Mouse (Mus musculus): ENCODE results near the gene Arsb. TPM values are rescaled to one million over a fixed set of nuclear protein-coding genes. Genes with fewer than 3 reads are reported as not detected.

Gene Arsb
- total RNA-seq (2021) = 10 to 100 TPM; 80.1 to 80.7 TPM
- long read RNA-seq, experiment 1, full-length matches to known transcripts = 108 of 140 reads
- long read RNA-seq, experiment 1, partial matches to known transcripts = 12 of 140 reads
- long read RNA-seq, experiment 1, other reads (novel, unspliced or antisense) = 20 of 140 reads
- long read RNA-seq, experiment 2, full-length matches to known transcripts = 74 of 91 reads
- long read RNA-seq, experiment 2, partial matches to known transcripts = 4 of 91 reads
- long read RNA-seq, experiment 2, other reads (novel, unspliced or antisense) = 13 of 91 reads

DNA sequence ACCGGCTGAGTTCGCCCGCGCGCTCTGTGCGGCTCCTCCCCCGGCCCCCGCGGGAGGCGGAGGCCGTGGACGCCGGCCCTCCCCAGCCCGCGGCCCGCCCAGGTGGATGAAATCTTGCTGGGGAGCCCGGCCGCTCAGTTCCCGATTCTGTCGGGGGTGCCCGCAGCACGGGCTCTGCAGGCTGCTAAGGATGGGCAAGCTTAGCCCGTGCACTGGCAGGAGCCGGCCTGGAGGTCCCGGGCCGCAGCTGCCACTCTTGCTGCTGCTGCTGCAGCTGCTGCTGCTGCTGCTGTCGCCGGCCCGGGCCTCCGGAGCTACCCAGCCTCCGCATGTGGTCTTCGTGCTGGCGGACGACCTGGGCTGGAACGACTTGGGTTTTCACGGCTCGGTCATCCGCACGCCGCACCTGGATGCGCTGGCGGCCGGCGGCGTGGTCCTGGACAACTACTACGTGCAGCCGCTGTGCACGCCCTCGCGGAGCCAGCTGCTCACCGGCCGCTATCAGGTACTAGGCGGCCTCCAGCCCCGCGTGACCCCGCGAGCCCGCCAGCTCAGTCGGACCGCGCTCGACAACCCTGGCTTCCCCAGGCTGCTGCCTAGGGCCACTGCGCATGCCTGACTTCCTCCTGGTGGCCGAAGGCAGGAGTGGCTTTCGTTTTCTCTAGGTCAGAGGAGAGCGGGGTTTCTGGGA lies at the start of gene Arsb:
Gene Arsb (plus strand): TSS at position 43 of the 691 bp plus-strand sequence.
- H3K27ac ChIP-seq = peak within 1 kb of the TSS; percentile 94
- intact Hi-C loops (cut with DNase I) = no loop called here
- peak within 1 kb of the TSS; percentile 63 for H3K4me3 ChIP-seq
- peak; percentile 73 to 77 for DNase-seq (ENCODE audit: extremely low spot score in 1 of 2, low spot score in 2 of 2)
- peak; percentile 72 for TF ChIP-seq CTCF (IDR thresholded peaks at IDR 0.05)

DNA sequence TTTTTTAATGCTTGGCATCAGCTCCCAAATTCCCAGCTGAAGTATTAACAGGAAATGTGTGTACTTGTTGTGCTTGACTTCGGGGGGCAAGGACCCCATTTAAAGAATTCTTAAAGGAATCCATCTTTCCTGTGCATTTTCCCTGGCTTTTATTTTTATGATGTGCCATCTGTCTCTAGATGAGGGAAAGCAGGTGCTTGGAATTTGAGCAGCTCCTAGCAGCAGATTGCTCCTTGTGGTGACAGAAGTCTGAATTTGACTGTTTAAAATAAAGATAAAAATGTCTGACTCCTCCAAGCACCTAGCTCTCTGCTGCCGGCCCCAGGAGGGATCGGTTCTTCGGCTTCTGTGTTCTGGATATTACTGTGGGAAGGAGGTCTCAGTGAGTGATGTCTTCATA lies 49.5 kb upstream of the Arsb start:
- peak; percentile 32 for TF ChIP-seq CTCF (IDR thresholded peaks at IDR 0.05)
- Histone ChIP-seq H3K27ac (peak overlapping the region; percentile 82), H3K4me3 (no peak overlapping the region)
- DNase-seq (ENCODE audit: extremely low spot score in 1 of 2, low spot score in 2 of 2) = no peak
- intact Hi-C loops (cut with DNase I) = loop anchor here (5.0 kb wide), 2 partner anchors 110 to 270 kb away; no protein-coding TSS in a partner anchor

DNA sequence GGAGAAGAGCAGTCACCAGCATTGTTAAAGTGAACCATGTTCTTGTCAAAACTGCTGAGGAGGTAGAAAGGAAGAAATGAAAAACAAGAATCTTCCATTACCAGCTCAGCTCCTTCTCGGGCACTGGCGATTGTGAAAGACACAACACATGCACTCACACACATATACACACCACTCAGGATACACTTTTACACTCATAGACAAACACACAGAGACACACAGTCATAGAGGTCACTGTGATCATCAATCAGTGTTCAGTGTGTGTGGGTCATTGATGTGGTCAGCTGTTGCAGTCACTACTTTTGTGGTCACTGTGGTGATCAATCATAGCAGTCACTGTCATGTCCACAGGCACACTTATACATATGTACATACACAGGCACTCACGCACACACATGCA lies 48.0 kb upstream of the Arsb start:
- DNase-seq (ENCODE audit: extremely low spot score in 1 of 2, low spot score in 2 of 2) = no peak
- Histone ChIP-seq H3K27ac (no peak overlapping the region), H3K4me3 (no peak overlapping the region)
- no peak for TF ChIP-seq CTCF (IDR thresholded peaks at IDR 0.05)
- intact Hi-C loops (cut with DNase I) = loop anchor here (5.0 kb wide), 2 partner anchors 111 to 271 kb away; no protein-coding TSS in a partner anchor

DNA sequence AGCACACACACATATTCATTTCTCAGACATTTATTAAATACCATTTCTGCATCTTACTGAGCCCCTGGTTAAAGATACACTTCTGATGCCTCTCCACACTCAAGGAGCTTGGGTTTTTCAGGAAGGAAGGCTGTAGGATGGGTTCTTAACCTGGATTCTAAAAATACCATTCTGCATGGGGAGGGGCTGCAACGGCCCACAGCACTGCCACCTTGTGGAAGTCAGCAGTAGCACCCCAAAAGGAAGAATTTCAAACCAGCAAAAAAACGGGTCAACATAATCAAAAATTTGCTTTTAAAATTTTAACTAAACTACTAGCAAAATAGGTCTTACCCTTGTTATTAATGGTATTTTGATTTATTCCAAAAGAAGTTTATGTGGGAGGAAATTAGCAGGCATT lies 47.2 kb upstream of the Arsb start:
- TF ChIP-seq CTCF (IDR thresholded peaks at IDR 0.05) = peak; percentile 90
- peak in 1 of 2 experiments; percentile 24 for DNase-seq (ENCODE audit: extremely low spot score in 1 of 2, low spot score in 2 of 2)
- Histone ChIP-seq H3K4me3 (no peak overlapping the region), H3K27ac (no peak overlapping the region)
- intact Hi-C loops (cut with DNase I) = loop anchor here (5.0 kb wide), 2 partner anchors 112 to 272 kb away; no protein-coding TSS in a partner anchor

DNA sequence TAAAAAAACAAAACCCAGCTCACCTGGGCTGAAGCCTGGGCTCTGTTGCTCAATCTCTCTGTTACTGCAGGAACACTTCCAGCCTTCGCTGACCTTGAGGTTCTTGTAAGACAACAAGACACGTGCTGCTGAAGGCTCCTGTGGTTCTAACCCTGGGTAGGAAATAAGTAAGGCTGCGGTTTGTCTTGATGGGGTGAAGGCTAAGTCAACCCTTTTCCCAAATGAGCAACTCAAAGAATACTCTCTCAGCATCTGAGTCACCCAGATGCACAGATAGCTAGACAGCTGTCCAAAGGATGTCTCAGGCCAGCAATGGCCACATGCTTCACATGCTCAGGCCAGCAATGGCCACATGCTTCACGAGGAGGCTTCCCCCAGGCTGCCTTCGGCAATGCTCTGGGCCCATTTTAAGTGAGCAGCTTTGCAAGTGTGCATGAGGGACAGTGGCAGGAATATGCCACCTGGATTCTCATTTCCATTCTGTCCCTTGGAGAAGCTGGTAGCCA lies 36.2 kb upstream of the Arsb start:
- intact Hi-C loops (cut with DNase I) = no loop called here
- Histone ChIP-seq H3K27ac (no peak overlapping the region), H3K4me3 (no peak overlapping the region)
- DNase-seq (ENCODE audit: extremely low spot score in 1 of 2, low spot score in 2 of 2) = no peak
- no peak for TF ChIP-seq CTCF (IDR thresholded peaks at IDR 0.05)

DNA sequence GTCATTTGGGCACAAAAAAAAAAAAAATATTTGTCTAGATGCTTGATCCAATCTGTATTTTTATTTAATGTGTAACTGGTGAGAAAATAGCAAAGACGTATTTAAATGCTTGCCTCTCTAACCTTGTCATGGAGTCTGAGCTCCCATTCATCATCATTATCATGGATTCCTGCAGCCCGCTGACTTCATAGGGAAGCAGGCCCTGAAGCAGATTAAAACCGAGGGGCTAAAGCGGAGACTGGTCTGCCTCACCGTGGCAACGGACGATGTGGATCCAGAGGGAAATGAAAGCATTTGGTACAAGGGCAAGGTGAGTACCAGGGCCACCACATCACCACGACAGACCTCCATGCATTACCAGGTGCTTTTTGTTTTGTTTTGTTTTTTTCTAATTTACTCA lies 27.3 kb upstream of the Arsb start:
- Histone ChIP-seq H3K27ac (no peak overlapping the region), H3K4me3 (no peak overlapping the region)
- DNase-seq (ENCODE audit: extremely low spot score in 1 of 2, low spot score in 2 of 2) = no peak
- no peak for TF ChIP-seq CTCF (IDR thresholded peaks at IDR 0.05)
- intact Hi-C loops (cut with DNase I) = no loop called here

DNA sequence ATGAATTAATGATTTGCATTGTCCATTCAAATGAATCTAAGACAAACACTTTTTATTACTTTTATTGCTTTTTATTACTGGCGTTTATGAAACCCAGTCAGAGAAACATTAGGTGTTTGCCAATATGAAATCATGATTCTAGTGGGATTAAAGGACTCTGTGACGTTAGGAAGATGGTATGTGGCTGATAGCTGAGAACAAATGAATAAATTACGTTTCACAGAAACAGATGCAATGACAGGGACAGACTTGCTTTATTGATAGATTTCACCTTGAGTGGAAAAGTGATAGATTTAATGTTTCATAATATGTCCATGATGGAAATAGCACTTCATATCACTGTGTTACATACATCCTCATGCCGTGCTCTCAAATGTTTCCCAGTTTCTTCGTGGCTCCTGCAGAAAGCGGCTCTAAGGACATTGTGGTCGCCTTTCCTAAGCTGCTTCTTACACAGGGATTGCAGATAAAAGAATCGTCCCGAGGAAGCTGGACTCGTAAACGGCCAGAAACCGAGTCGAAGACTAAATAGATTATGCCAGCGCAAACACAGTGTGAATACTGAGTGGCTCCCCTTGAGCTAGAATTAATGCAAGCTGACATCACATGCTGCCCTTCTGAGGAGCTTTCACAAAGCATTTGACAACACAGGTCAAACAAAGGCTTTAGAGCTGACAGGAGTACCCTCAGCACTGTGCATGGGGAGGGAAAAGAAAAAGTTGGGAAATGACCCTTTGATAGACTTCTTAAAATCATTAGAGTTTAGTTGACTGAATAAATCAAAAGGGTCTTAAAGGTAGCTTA lies 18.6 kb upstream of the Arsb start:
- no peak overlapping the region for H3K27ac ChIP-seq
- TF ChIP-seq CTCF (IDR thresholded peaks at IDR 0.05) = no peak

DNA sequence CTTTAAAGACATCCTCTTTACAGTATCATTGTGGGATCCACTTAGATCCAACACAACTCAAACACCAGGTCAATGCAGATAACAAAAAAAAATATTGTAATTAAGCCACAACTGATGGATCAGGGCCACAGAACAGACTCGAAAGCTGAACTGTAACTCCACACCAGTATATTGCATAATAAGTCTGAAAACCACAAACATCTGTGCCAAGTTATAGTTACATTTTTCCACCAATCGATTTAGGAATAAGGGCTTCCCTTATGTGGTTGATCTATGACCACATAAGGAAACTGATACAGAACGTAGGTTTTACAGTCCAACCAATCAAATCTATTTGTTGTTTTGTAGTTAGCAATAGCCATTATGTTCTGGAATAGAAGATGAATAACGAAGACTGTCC lies 16.3 kb upstream of the Arsb start:
- no peak for DNase-seq (ENCODE audit: extremely low spot score in 1 of 2, low spot score in 2 of 2)
- H3K4me3 ChIP-seq = no peak overlapping the region
- intact Hi-C loops (cut with DNase I) = no loop called here
- no peak overlapping the region for H3K27ac ChIP-seq
- TF ChIP-seq CTCF (IDR thresholded peaks at IDR 0.05) = no peak

More for the DNA sequence above, 18.6 kb upstream of the Arsb start:
- DNase-seq (ENCODE audit: extremely low spot score in 1 of 2, low spot score in 2 of 2) = no peak
- H3K4me3 ChIP-seq = no peak overlapping the region
- intact Hi-C loops (cut with DNase I) = no loop called here

DNA sequence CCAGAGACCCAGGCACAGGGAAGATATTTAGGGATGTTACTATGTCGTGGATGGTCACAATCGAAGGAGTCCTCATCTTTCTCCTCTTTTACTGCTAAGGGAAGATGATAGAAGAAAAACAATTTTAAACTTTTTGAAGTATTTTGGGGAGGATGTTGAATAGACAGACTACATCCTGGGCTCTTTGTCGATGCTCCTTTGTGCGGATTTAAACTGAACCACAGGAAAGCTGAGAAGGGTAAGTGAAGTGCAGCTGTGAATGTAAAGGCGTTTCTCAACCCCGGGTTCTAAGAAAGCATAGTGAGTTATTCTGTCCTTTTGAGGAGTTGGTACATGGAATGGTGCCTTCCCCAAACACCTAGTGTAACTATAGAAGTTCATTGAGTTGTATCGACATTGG lies 14.8 kb upstream of the Arsb start:
- H3K4me3 ChIP-seq = no peak overlapping the region
- no peak for TF ChIP-seq CTCF (IDR thresholded peaks at IDR 0.05)
- intact Hi-C loops (cut with DNase I) = no loop called here

DNA sequence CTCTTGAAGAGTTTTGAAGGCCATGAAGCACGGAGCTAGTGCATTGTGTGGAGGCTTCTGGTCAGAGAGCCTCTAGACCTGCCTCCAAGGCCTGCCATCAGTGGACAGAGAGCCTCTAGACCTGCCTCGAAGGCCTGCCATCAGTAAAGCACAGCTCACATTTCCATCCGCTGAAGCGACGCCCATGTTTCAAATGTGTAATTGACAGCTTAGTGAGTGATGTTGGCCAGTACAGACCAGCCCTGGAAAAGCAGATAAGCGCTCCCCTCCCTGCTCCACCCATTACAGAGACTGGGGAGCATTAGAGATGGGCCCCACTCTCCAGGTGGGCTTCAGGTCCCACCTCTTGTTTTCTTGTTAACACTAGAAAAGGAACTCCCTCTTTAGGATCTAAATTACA lies 13.9 kb upstream of the Arsb start:
- no peak for TF ChIP-seq CTCF (IDR thresholded peaks at IDR 0.05)
- DNase-seq (ENCODE audit: extremely low spot score in 1 of 2, low spot score in 2 of 2) = no peak
- no peak overlapping the region for H3K4me3 ChIP-seq
- no peak overlapping the region for H3K27ac ChIP-seq
- intact Hi-C loops (cut with DNase I) = no loop called here

More for the DNA sequence above, 14.8 kb upstream of the Arsb start:
- H3K27ac ChIP-seq = no peak overlapping the region
- no peak for DNase-seq (ENCODE audit: extremely low spot score in 1 of 2, low spot score in 2 of 2)

DNA sequence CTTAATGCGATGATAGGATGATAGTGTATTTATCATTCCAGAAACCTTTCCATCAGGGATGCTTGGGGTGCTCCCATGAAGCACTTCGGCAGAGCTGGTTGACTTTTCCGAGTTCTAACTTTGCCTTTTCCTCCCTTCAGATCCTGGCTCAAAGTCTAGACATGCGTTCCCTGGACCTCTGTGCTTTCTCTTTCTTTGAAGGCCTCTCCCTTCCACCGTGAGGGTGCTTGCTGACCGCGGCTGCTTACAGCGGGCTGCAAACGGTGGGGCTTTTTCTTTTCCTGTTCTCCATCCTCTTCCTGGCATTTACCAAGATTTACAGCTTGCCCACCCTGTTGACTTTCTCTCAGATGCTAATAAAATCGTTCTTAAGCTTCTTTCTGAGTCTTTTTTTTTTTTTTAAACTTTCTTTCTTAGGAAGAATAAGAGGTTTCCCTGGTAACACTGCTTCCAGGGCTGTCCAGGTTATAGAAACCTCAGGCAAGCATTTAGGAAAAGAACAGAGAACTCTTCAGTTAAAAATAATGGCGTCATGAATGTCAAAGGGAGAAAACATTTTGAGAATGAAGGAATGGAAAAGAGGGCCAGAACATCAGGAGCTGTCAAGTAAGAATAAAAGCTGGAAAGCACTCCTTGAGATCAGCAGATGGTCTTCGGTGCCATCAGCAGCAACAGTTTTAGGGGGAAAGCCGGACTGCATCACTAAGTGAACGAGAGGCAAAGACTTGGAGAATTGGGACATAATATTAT lies 13.1 kb upstream of the Arsb start:
- TF ChIP-seq CTCF (IDR thresholded peaks at IDR 0.05) = no peak
- intact Hi-C loops (cut with DNase I) = no loop called here
- H3K4me3 ChIP-seq = no peak overlapping the region
- H3K27ac ChIP-seq = no peak overlapping the region
- DNase-seq (ENCODE audit: extremely low spot score in 1 of 2, low spot score in 2 of 2) = no peak

Measured in left cerebral cortex, adult 2 months (tissue).